Mouse (Mus musculus) left cerebral cortex, adult 6 months (tissue): Measurements from ENCODE around the gene AU018091. TPM values are rescaled to one million over a fixed set of nuclear protein-coding genes. Genes with fewer than 3 reads are reported as not detected.

Experiments used
- long read RNA-seq, 2 experiments: library from polyadenylated mRNA; unstranded; transcript quantifications; one replicate each; pipeline ENCODE4 v2.0.0; 2019 to 2020
- polyA plus RNA-seq: library from polyadenylated mRNA; unstranded; fragments of <200 nt; fragmentation: Nextera tagmentation; gene quantifications from 2 replicates; pipeline ENCODE4 v1.2.3, GENCODE M21; 2021

AU018091 gene
- not detected in 2 replicates for polyA plus RNA-seq
- long read RNA-seq, experiment 1 = 0 reads
- long read RNA-seq, experiment 2 = 0 reads

DNA sequence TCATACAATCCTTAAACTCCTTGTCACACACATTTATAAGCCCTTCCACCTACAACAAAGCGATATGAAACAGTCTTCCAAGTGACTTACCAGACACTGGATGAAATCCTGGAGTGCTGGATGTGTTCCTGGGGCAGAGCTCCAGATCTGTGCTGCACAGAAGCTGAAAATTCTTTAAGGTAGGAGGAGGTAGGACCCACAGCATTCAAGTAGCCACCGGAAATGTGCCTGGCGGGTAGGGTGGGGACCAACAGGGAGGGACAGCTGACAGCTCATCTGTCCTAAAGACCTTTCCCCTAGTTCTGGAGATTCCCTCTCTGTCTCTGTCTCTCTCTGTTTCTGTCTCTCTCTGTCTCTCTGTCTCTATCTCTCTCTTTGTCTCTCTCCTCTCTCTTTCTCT lies at the start of gene AU018091:
AU018091 (minus strand) TSS at position 279 of the 400 bp plus-strand sequence.

Other genes with a start within 250 kb of the AU018091 start
- not detected in 2 replicates for gene Nlrp12, start 80.5 kb upstream of the AU018091 start, polyA plus RNA-seq
- 25.8 and 36.5 TPM in 2 replicates for gene Myadm, start 119.9 kb upstream of the AU018091 start, polyA plus RNA-seq
- 97.8 and 118 TPM in 2 replicates for gene Prkcg, start 120.0 kb upstream of the AU018091 start, polyA plus RNA-seq
- gene Cacng7, start 163.8 kb upstream of the AU018091 start, polyA plus RNA-seq = 6.6 and 14.3 TPM in 2 replicates
- 9.8 and 77.7 TPM in 2 replicates for gene Cacng8, start 221.5 kb upstream of the AU018091 start, polyA plus RNA-seq